8 mouse cellular contexts compared by ENCODE assay signal in genomic region chr10:31331225-31331775, GRCm38 (mm10). TPM values are rescaled to one million over a fixed set of nuclear protein-coding genes. Genes with fewer than 3 reads are reported as not detected.
DNase-seq lines count a peak whose midpoint lies in the region; ATAC-seq and TF ChIP-seq lines count a peak whose summit lies in the region.

No protein-coding gene starts in this region.

- DNase-seq in gastrocnemius, adult 2 months: peak; percentile 44
- no peak for DNase-seq in gastrocnemius, postnatal 25 days
- DNase-seq in ovary, adult 18-20 months (ENCODE audit: low spot score): peak; percentile 24
- DNase-seq in ovary, postnatal 10 days (ENCODE audit: low spot score): no peak
- DNase-seq in forebrain, postnatal 0 days: peak; percentile 22
- peak; percentile 31 for DNase-seq in skeletal muscle tissue, adult 2 months (ENCODE audit: low read depth, low spot score)
- no peak for DNase-seq in thymus, postnatal 10 days (ENCODE audit: low spot score in 2 of 2)
- no peak for DNase-seq in frontal cortex, postnatal 36 days (ENCODE audit: low spot score in 2 of 2)

- no peak overlapping the region for H3K9ac ChIP-seq in forebrain, postnatal 0 days

- H3K4me3 ChIP-seq in gastrocnemius, adult 2 months: no peak overlapping the region
- no peak overlapping the region for H3K4me3 ChIP-seq in forebrain, postnatal 0 days (ENCODE audit: low read depth, low read length)

- peaks cover 6% of the 10 kb centered on the region for H3K36me3 ChIP-seq in forebrain, postnatal 0 days (ENCODE audit: insufficient read depth)

- intact Hi-C loops in gastrocnemius, adult 2 months (cut with DNase I): no loop called here

- H3K4me1 ChIP-seq in forebrain, postnatal 0 days (ENCODE audit: insufficient read depth): no peaks in the 10 kb centered on the region

- no peak for TF ChIP-seq CTCF in gastrocnemius, adult 2 months (IDR thresholded peaks at IDR 0.05)
- no peak for TF ChIP-seq CTCF in forebrain, postnatal 0 days (IDR thresholded peaks at IDR 0.05; ENCODE audit: low read depth)

- H3K27me3 ChIP-seq in forebrain, postnatal 0 days (ENCODE audit: insufficient read depth, low read length): no peaks in the 10 kb centered on the region

- H3K9me3 ChIP-seq in forebrain, postnatal 0 days (ENCODE audit: low read length): no peaks in the 10 kb centered on the region

- no peak overlapping the region for H3K27ac ChIP-seq in gastrocnemius, adult 2 months
- H3K27ac ChIP-seq in forebrain, postnatal 0 days (ENCODE audit: low read depth, low read length): no peak overlapping the region

- peak; percentile 60 for ATAC-seq in forebrain, postnatal 0 days

- WGBS in forebrain, postnatal 0 days: 48% methylated on average over 4 of the region's 4 CpGs

- H3K4me2 ChIP-seq in forebrain, postnatal 0 days (ENCODE audit: low read depth): no peak overlapping the region

RNA-seq across cellular contexts. Expression of gene Hddc2, which starts 18.1 kb away (rescaled TPM):
- total RNA-seq in gastrocnemius, adult 2 months (2021): 10 to 100 TPM; 14.3 to 17.5 TPM
- 10 to 100 TPM; 14.2 to 14.4 TPM for total RNA-seq in gastrocnemius, postnatal 25 days (2021)
- 50.9 and 58.9 TPM in 2 replicates for total RNA-seq in forebrain, postnatal 0 days (2014; rRNA removed)
- 85.0 and 102 TPM in 2 replicates for polyA plus RNA-seq in forebrain, postnatal 0 days (2015; fragmentation: Nextera tagmentation; extraction: Ambion mirVana)

Comparison
In these comparisons a context has a peak if more than half of its experiments do, and no peak if none do; other contexts are left out.
1. DNase-seq: peak in gastrocnemius, adult 2 months (single experiment), ovary, adult 18-20 months (single experiment), forebrain, postnatal 0 days (single experiment) and skeletal muscle tissue, adult 2 months (single experiment); none in gastrocnemius, postnatal 25 days (single experiment), ovary, postnatal 10 days (single experiment), thymus, postnatal 10 days (0 of 2) and frontal cortex, postnatal 36 days (0 of 2).